Mouse (Mus musculus) 3T3-L1 (cell line): ENCODE measurements around the gene Tmem120a.

Experiments used
- DNase-seq: peaks from one replicate; pipeline ENCODE4 v3.0.0-alpha.2; 2015; ENCODE audit warnings: low read depth, low spot score

The Tmem120a gene

DNA sequence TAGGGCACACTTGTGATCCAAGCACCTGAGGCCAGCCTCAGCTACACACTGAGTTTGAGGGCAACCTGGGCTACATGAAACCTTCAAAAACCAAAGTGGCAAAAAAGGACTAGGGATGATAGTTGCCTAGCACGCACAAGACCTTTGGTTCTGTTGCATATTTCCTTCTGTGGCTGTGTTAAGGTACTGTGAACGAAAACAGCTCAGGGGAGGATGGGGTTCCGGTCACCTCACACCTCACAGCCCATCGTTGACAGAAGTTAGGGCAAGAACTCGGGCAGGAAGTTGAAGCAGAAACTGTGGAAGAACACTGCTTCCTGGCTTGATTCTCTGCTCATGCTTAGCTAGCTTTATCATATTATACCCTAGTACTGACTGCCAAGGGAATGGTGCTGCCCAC lies 34.5 kb downstream of the Tmem120a start:
- no peak for DNase-seq

DNA sequence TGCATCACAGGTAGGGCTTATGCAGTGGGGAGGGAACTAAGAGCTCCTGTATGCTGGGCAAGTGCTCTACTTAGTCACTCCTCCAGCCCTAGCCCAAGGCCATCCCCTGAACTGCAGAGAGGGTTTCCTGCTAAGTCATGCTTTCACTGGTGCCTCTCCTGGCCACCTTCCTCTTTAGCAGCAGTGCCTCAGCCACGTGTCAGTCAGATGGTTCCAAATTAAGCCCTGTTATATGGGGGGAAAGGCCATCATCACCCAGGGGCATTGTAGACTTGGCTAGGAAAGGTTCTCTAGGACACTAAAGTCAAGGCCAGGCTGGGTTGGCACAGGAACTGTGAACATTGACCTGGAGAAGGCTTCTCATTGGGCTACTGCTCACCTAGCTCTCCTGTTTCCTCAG lies 36.4 kb downstream of the Tmem120a start:
- DNase-seq, result peak; percentile 72

DNA sequence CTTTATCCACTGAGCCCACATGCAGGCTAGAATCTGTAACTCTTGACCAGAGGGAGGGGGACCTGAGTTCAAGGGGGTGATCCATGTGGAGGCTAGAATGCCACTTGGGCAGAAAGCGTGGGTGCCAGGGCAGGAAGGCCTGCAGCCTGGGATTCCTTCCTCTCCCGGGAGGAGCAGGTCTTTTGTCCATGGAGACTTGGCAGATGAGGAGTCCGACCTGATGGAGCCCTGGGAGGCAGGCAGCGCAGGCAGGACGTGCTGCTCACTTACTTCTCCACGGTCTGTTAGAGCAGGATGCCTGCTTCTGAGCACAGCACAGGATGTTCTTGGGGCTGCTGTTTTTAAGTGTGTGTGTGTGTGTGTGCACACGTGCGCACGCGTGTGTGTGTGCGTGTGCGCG lies 37.2 kb downstream of the Tmem120a start:
- no peak for DNase-seq

DNA sequence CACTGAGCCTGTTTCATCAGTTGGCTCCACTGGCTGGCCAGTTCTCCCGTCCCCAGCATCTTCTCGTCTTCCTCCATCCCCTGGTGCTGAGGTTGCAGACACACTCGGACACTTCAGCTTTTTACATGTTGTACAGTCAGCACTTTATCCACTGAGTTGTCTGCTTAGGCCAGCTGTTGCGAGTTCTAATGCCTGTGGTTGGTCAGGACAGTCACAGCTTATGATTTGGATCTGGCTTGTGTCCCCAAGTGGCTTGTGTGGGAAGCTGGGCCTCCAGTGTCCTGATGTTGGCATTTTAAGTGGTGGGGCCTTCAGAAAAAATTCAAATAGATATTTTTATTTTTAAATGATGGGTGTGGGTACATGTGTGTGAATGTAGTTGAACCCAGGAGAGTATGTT lies 38.9 kb downstream of the Tmem120a start:
- no peak for DNase-seq

- no peak for DNase-seq
These were observed 40.8 kb downstream of the Tmem120a start for GRCm38 (mm10) chr5:135703431-135703830.

DNA sequence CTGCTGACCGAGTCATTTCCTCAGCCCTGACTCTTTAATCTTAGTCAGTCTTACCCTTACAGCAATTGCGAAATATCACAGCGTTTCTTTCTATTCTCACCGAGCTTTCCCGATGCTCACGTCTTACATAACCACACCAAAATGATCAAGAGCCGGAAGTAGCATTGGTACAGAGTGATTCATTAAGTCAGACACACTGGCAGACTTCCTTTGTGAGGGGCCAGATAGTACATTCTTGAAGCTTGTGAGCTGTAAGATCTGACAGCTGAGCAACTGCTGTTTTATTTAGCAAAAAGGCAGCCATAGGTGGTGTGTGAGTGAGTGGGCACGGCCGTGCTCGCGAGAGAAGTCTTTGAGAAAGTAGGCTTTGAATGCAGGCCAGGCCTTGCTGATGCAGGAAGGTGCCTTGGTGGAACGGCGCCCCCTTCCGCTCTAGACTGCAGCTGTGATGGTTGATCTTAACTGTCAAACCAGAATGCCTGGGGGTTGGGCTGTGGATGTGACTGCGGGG lies 41.5 kb downstream of the Tmem120a start:
- peak; percentile 95 for DNase-seq

DNA sequence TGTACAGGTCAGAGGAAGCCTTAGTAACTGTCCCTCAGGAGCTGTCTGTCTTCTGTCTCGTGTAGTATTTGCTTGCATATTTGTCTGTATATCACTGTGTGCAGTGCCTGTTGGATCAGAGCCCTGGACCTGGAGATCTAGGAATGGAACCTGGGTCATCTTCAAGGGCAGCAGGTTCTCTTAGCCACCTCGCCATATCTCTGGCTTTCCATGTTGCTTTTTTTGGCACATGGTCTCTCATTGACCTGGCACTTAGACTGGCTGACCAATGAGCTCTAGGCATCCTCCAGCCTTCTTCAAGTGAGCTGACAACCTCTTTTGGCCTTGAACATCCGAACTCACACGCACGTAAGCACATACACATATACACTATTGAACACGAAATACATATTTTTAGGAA lies 42.1 kb downstream of the Tmem120a start:
- no peak for DNase-seq

DNA sequence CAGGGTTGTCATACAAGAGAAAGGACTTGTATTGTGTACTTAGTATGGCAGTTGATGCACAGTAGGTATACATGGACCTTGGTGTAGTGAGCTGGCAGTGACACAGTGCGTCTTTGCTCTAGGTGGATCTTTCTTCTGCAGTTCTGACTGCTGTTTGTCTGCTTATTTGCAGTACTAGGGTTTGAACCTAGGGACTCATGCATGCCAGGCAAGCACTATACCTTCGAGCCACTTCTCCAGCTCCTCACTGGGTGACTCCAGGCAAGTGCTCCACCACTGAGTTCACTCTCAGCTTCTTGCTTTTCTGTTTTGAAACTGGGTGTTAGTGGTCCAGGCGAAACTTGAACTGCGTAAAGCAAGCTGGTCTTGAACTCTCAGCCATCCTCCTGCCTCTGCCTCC lies 42.6 kb downstream of the Tmem120a start:
- no peak for DNase-seq

GRCm38 (mm10) chr5:135697711-135698111 lies 46.5 kb downstream of the Tmem120a start:
- DNase-seq, result no peak

DNA sequence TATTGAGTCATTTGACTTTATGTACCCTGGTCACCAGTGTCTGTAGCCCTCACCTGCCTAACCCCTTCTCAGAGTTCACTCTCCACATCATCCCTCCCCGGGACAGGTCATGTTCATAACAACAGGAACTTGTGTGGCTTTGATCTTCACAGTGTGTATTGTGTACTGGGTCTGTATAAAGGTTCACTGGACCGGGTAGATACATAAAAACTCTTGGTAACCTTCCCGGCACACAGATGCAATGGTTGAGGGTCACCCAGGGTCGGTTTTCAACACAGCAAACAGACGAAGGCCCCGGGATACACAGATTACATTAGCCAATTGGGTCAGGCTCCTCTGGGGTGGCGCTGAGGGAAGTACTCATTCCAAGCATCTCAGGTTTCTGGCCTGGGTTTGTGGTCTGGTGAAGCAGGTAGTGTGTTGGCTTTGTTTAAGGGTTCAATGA lies 48.9 kb downstream of the Tmem120a start:
- no peak for DNase-seq

GRCm38 (mm10) chr5:135693281-135693853 lies 50.9 kb downstream of the Tmem120a start:
- peak; percentile 35 for DNase-seq

DNA sequence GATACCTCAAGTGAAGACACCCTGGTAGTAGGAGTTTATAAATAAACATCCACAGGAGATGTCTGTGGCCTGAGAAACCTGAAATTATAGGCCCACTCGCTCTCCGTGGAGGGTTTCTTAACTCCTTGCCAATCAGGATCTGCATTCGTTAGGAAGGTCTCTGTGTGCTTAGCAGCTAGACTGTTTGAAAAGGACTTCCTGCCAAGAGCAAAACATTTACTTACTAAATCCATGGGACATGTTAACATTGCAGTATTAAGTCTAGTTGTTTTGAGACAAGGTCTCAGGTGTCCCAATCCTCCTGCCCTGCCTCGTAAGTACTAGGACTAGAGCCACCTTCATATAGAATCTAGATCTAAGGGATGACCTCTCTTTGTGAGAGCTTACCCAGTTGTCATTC lies 53.0 kb downstream of the Tmem120a start:
- DNase-seq, result no peak

DNA sequence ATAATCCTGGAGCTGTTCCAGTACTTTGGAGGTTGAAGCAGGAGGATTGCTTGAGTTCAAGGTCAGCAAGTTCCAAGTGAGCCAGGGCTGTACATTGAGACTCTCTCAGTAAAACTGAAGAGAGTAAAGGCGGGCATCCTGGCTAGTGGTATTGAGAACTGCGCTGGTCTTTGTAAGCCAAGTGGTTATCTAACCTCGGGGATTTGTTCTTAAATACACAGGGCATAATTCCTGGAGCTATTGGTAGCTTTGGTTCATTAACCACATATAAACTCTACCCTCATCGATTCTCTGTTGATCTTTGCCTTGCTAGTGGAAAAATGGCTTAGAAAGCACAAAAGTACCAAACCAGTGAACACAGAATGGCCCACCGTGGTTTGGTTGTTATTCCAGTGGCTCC lies 53.8 kb downstream of the Tmem120a start:
- DNase-seq, result no peak
